Mouse (Mus musculus) stomach, embryonic 16.5 days (tissue): Measurements from ENCODE around the gene Ankrd27. TPM values are rescaled to one million over a fixed set of nuclear protein-coding genes. Genes with fewer than 3 reads are reported as not detected.
A peak's percentile ranks its signal among the peaks of the same experiment; 100 is the strongest.

Source experiments
- ATAC-seq: fragments of 200-750 bp; cut with Nextera tagmentation; 2 replicates; pipeline ENCODE4 v1.8.0; 2017; ENCODE audit warnings: moderate number of reproducible peaks, moderate TSS enrichment; ENCODE audit not compliant: insufficient read depth, low FRiP score
- H3K27ac ChIP-seq: fragments of 300-500 bp; sonication (generic); 2 replicates; pipeline ENCODE4 v1.5.1; 2014; ENCODE audit warnings: low read length
- H3K27me3 ChIP-seq: fragments of 300-500 bp; sonication (generic); 2 replicates; pipeline ENCODE4 v1.6.1; 2014; ENCODE audit warnings: low read length, control low read depth, mixed read lengths; ENCODE audit not compliant: control insufficient read depth, insufficient read depth
- H3K36me3 ChIP-seq: fragments of 300-500 bp; sonication (generic); 2 replicates; pipeline ENCODE4 v1.6.1; 2014; ENCODE audit warnings: low read length; ENCODE audit not compliant: control insufficient read depth, insufficient read depth
- H3K4me1 ChIP-seq: fragments of 300-500 bp; sonication (generic); 2 replicates; pipeline ENCODE4 v1.6.1; 2014; ENCODE audit warnings: low read length, control low read depth, mixed read lengths; ENCODE audit not compliant: control insufficient read depth, insufficient read depth
- H3K4me2 ChIP-seq: fragments of 300-500 bp; sonication (generic); 2 replicates; pipeline ENCODE4 v1.6.1; 2014; ENCODE audit warnings: low read depth, low read length, mixed read lengths
- H3K4me3 ChIP-seq: fragments of 300-500 bp; sonication (generic); replicated peaks from 2 replicates; pipeline ENCODE4 v1.5.1; 2014; ENCODE audit warnings: mild to moderate bottlenecking, low read length
- H3K9ac ChIP-seq: fragments of 300-500 bp; sonication (generic); 2 replicates; pipeline ENCODE4 v1.6.1; 2014; ENCODE audit warnings: low read length
- H3K9me3 ChIP-seq: fragments of 300-500 bp; sonication (generic); replicated peaks from 2 replicates; pipeline ENCODE4 v1.6.1; 2016; ENCODE audit warnings: low read length, control low read depth; ENCODE audit not compliant: control insufficient read depth
- WGBS: fragments of 180-500 bp; shearing (Covaris S2); extraction: QIAGEN DNeasy Blood & Tissue Kit; methylation state at CpG from one replicate; pipeline ENCODE4 v1.1.7; 2014; 5-methylcytosine and 5-hydroxymethylcytosine counted together
- polyA plus RNA-seq: library from polyadenylated mRNA; unstranded; fragments of >200 nt; fragmentation: Nextera tagmentation; extraction: Ambion mirVana; gene quantifications from 2 replicates; pipeline ENCODE4 v1.2.1, GENCODE M21; 2015

The Ankrd27 gene
- polyA plus RNA-seq: 38.0 and 41.3 TPM in 2 replicates

- H3K27me3 ChIP-seq: peaks cover 23% of the 10 kb centered on the region
- peak within 1 kb of the TSS; percentile 62 for H3K4me3 ChIP-seq
- peak within 1 kb of the TSS; percentile 75 for H3K9ac ChIP-seq
- ATAC-seq: peak; percentile 97
- WGBS: under 1% methylated on average over 49 of the region's 49 CpGs
- peak within 1 kb of the TSS; percentile 100 for H3K4me2 ChIP-seq
- no peaks in the 10 kb centered on the region for H3K9me3 ChIP-seq
- H3K4me1 ChIP-seq: peaks cover 22% of the 10 kb centered on the region
- H3K36me3 ChIP-seq: no peaks in the 10 kb centered on the region
- H3K27ac ChIP-seq: peak within 1 kb of the TSS; percentile 68
These were observed at the start of gene Ankrd27 for GRCm38 (mm10) chr7:35586055-35586905. Ankrd27 (plus strand) TSS chr7:35586244.

GRCm38 (mm10) chr7:35537562-35537961 lies 48.5 kb upstream of the Ankrd27 start, which contains the start of gene Tdrd12:
Tdrd12 (minus strand) TSS chr7:35537745.
- 86% methylated on average over 17 of the region's 17 CpGs for WGBS
- no peak within 1 kb of the TSS for H3K9ac ChIP-seq
- ATAC-seq: no peak
- no peak within 1 kb of the TSS for H3K27ac ChIP-seq
- H3K36me3 ChIP-seq: no peaks in the 10 kb centered on the region
- H3K4me3 ChIP-seq: no peak within 1 kb of the TSS
- H3K9me3 ChIP-seq: no peaks in the 10 kb centered on the region
- no peak within 1 kb of the TSS for H3K4me2 ChIP-seq
- H3K4me1 ChIP-seq: no peaks in the 10 kb centered on the region
- no peaks in the 10 kb centered on the region for H3K27me3 ChIP-seq

DNA sequence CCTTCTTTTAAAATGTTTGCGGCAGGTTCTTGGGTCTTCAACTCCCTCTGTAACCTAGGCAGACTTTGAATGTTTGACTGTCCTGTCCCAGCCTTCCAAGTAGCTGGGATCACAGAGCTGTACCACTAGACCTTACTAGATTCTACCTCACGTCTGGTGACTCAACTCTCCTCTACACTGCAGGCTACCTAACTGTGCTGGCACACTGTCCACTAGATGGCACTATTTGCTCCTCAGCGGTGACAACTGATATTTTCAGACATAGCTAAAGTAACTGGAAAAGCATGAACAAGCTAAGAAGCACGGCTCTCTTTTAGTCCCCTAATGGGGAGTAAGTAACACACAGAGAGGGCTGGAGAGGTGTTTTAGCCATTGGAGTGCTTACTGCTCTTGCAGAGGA lies 40.2 kb upstream of the Ankrd27 start:
- Histone ChIP-seq H3K36me3 (peaks cover 10% of the 10 kb centered on the region; the same call in 1 of the 2 replicates), H3K27me3 (no peaks in the 10 kb centered on the region), H3K27ac (no peak overlapping the region), H3K4me3 (no peak overlapping the region), H3K9me3 (no peaks in the 10 kb centered on the region), H3K4me1 (no peaks in the 10 kb centered on the region), H3K4me2 (no peak overlapping the region), H3K9ac (no peak overlapping the region)
- ATAC-seq: no peak
- WGBS: 30% methylated on average over 4 of the region's 4 CpGs

GRCm38 (mm10) chr7:35553751-35554604 lies 32.1 kb upstream of the Ankrd27 start:
- peaks cover 5% of the 10 kb centered on the region; the same call in 1 of the 2 replicates for H3K4me1 ChIP-seq
- no peak for ATAC-seq
- WGBS: 52% methylated on average over 10 of the region's 10 CpGs
- H3K9me3 ChIP-seq: no peaks in the 10 kb centered on the region
- H3K9ac ChIP-seq: peak overlapping the region; percentile 94
- H3K4me3 ChIP-seq: peak overlapping the region; percentile 71
- H3K27ac ChIP-seq: no peak overlapping the region
- no peaks in the 10 kb centered on the region for H3K27me3 ChIP-seq
- peaks cover 10% of the 10 kb centered on the region; the same call in 1 of the 2 replicates for H3K36me3 ChIP-seq
- peak overlapping the region; percentile 95 for H3K4me2 ChIP-seq

GRCm38 (mm10) chr7:35554605-35555175 lies 31.4 kb upstream of the Ankrd27 start:
- Histone ChIP-seq H3K9me3 (no peaks in the 10 kb centered on the region), H3K4me1 (peaks cover 5% of the 10 kb centered on the region; the same call in 1 of the 2 replicates), H3K4me3 (peak overlapping the region; percentile 71), H3K4me2 (peak overlapping the region; percentile 95), H3K9ac (peak overlapping the region; percentile 94), H3K27me3 (no peaks in the 10 kb centered on the region), H3K36me3 (peaks cover 6% of the 10 kb centered on the region; the same call in 1 of the 2 replicates), H3K27ac (peak overlapping the region; percentile 99)
- 4% methylated on average over 28 of the region's 28 CpGs for WGBS
- peak; percentile 37; the same call in 1 of the 2 replicates for ATAC-seq

- Histone ChIP-seq H3K4me1 (peaks cover 5% of the 10 kb centered on the region; the same call in 1 of the 2 replicates), H3K9me3 (no peaks in the 10 kb centered on the region), H3K9ac (peak overlapping the region; percentile 94), H3K4me3 (peak overlapping the region; percentile 71), H3K36me3 (no peaks in the 10 kb centered on the region), H3K27ac (peak overlapping the region; percentile 99), H3K4me2 (peak overlapping the region; percentile 95), H3K27me3 (no peaks in the 10 kb centered on the region)
- ATAC-seq: peak; percentile 91
- under 1% methylated on average over 88 of the region's 93 CpGs for WGBS
These were observed 30.5 kb upstream of the Ankrd27 start for GRCm38 (mm10) chr7:35555224-35556204.

GRCm38 (mm10) chr7:35556205-35556603 lies 29.8 kb upstream of the Ankrd27 start, which contains the start of gene Nudt19:
Nudt19 (minus strand) TSS chr7:35556304.
- peak within 1 kb of the TSS; percentile 94 for H3K9ac ChIP-seq
- H3K27me3 ChIP-seq: no peaks in the 10 kb centered on the region
- 60% methylated on average over 4 of the region's 4 CpGs for WGBS
- H3K4me1 ChIP-seq: peaks cover 5% of the 10 kb centered on the region; the same call in 1 of the 2 replicates
- H3K4me2 ChIP-seq: peak within 1 kb of the TSS; percentile 95
- H3K4me3 ChIP-seq: peak within 1 kb of the TSS; percentile 71
- no peaks in the 10 kb centered on the region for H3K9me3 ChIP-seq
- H3K36me3 ChIP-seq: no peaks in the 10 kb centered on the region
- ATAC-seq: no peak
- H3K27ac ChIP-seq: peak within 1 kb of the TSS; percentile 99

GRCm38 (mm10) chr7:35556905-35557304 lies 29.1 kb upstream of the Ankrd27 start:
- H3K4me2 ChIP-seq: no peak overlapping the region
- H3K9ac ChIP-seq: no peak overlapping the region
- H3K9me3 ChIP-seq: no peaks in the 10 kb centered on the region
- no peak overlapping the region for H3K27ac ChIP-seq
- no peaks in the 10 kb centered on the region for H3K27me3 ChIP-seq
- no peak overlapping the region for H3K4me3 ChIP-seq
- ATAC-seq: no peak
- H3K36me3 ChIP-seq: no peaks in the 10 kb centered on the region
- peaks cover 5% of the 10 kb centered on the region; the same call in 1 of the 2 replicates for H3K4me1 ChIP-seq
- 80% methylated on average over 5 of the region's 5 CpGs for WGBS
